Mouse (Mus musculus): ENCODE results near the gene Ccdc177. TPM values are rescaled to one million over a fixed set of nuclear protein-coding genes. Genes with fewer than 3 reads are reported as not detected.

Gene Ccdc177
- total and polyA plus RNA-seq, 3 experiments, result not detected

- Histone ChIP-seq H3K9ac (ENCODE audit: insufficient read depth, low read depth) (no peak overlapping the region), H3K27ac (ENCODE audit: insufficient read depth, low read depth) (no peak overlapping the region), H3K9me3 (replicated peaks; ENCODE audit: low read length) (no peaks in the 10 kb centered on the region), H3K4me2 (ENCODE audit: insufficient read depth, low read depth, poor library complexity, severe bottlenecking) (no peak overlapping the region), H3K4me3 (replicated peaks in 1 of 3; ENCODE audit: low read depth in 2 of 3, low read length in 2 of 3, poor library complexity in 1 of 3) (no peak overlapping the region), H3K36me3 (replicated peaks in 1 of 2; ENCODE audit: control insufficient read depth in 1 of 2, insufficient read depth in 1 of 2, low read length in 1 of 2) (no peaks in the 10 kb centered on the region), H3K27me3 (replicated peaks) (no peaks in the 10 kb centered on the region), H3K79me2 (replicated peaks; ENCODE audit: control insufficient read depth, extremely low read depth, insufficient read depth, poor library complexity, severe bottlenecking) (no peaks in the 10 kb centered on the region), H3K4me1 (ENCODE audit: control insufficient read depth in 1 of 2, insufficient read depth in 2 of 2) (peaks cover 0 to 5% of the 10 kb centered on the region in 2 experiments; a peak in 2 of 4 replicates)
- TF ChIP-seq TCF12 (IDR thresholded peaks at IDR 0.05; ENCODE audit: low read depth, low read length), result no peak
- no peak for TF ChIP-seq UBTF (IDR thresholded peaks at IDR 0.05; ENCODE audit: low read depth, low read length)
- TF ChIP-seq MAZ (IDR thresholded peaks at IDR 0.05; ENCODE audit: low read depth, low read length), result no peak
- TF ChIP-seq ZKSCAN1 (IDR thresholded peaks at IDR 0.05; ENCODE audit: borderline replicate concordance, low read depth, low read length), result 0 out of 2 replicates have a peak, but pooled peaks have one; percentile 9
- in situ Hi-C loops (cut with MboI; ENCODE audit: low pct_ligation_motif_present, low pct_unique_long_range_greater_than_20kb, low sequenced_read_pairs) (loop anchor here (5.0 kb wide), 1 partner anchor 97 kb away; no protein-coding TSS in a partner anchor), dilution Hi-C loops (cut with MboI; ENCODE audit: extremely low pct_ligation_motif_present, extremely low pct_unique_long_range_greater_than_20kb, low sequenced_read_pairs) (no loop called here)
- DNase-seq (ENCODE audit: extremely low read depth), result no peak
Observed at GRCm38 (mm10) chr12:80785597-80785996, 25.1 kb upstream of the Ccdc177 start.

- H3K27me3 ChIP-seq (replicated peaks), result no peaks in the 10 kb centered on the region
- no peaks in the 10 kb centered on the region for H3K36me3 ChIP-seq (replicated peaks in 1 of 2; ENCODE audit: control insufficient read depth in 1 of 2, insufficient read depth in 1 of 2, low read length in 1 of 2)
- H3K4me3 ChIP-seq (replicated peaks in 1 of 3; ENCODE audit: low read depth in 2 of 3, low read length in 2 of 3, poor library complexity in 1 of 3), result no peak overlapping the region
- TF ChIP-seq E2F4 (IDR thresholded peaks at IDR 0.05; ENCODE audit: insufficient replicate concordance, low read depth, low read length) (no peak), ETS1 (conservative IDR thresholded peaks at IDR 0.05; ENCODE audit: low read depth, low read length) (no peak), PAX5 (IDR thresholded peaks at IDR 0.05; ENCODE audit: low read length) (no peak), ZNF384 (IDR thresholded peaks at IDR 0.05; ENCODE audit: low read depth, low read length) (no peak), USF1 (IDR thresholded peaks at IDR 0.05; ENCODE audit: low read depth, low read length) (no peak), CHD1 (IDR thresholded peaks at IDR 0.05; ENCODE audit: low read depth, low read length) (no peak), JUN (IDR thresholded peaks at IDR 0.05; ENCODE audit: insufficient read depth, low read depth, low read length) (no peak), ZMIZ1 (IDR thresholded peaks at IDR 0.05; ENCODE audit: low read depth, low read length) (no peak), EP300 (IDR thresholded peaks at IDR 0.05; ENCODE audit: low read length) (no peak), NELFE (IDR thresholded peaks at IDR 0.05; ENCODE audit: low read depth, low read length) (no peak), IRF4 (IDR thresholded peaks at IDR 0.05; ENCODE audit: low read depth, low read length) (no peak), RCOR1 (conservative IDR thresholded peaks at IDR 0.05; ENCODE audit: low read depth, low read length) (no peak), RAD21 (IDR thresholded peaks at IDR 0.05; ENCODE audit: low read depth, low read length) (no peak), ELF1 (IDR thresholded peaks at IDR 0.05; ENCODE audit: low read depth, low read length) (no peak), TBP (conservative IDR thresholded peaks at IDR 0.05; ENCODE audit: low read depth, low read length) (no peak), MEF2A (IDR thresholded peaks at IDR 0.05; ENCODE audit: borderline replicate concordance, low read depth, low read length) (no peak)
- dilution Hi-C loops (cut with MboI; ENCODE audit: extremely low pct_ligation_motif_present, extremely low pct_unique_long_range_greater_than_20kb, low sequenced_read_pairs), result no loop called here
- no peaks in the 10 kb centered on the region for H3K79me2 ChIP-seq (replicated peaks; ENCODE audit: control insufficient read depth, extremely low read depth, insufficient read depth, poor library complexity, severe bottlenecking)
- peaks cover 0 to 5% of the 10 kb centered on the region in 2 experiments; a peak in 2 of 4 replicates for H3K4me1 ChIP-seq (ENCODE audit: control insufficient read depth in 1 of 2, insufficient read depth in 2 of 2)
- in situ Hi-C loops (cut with MboI; ENCODE audit: low pct_ligation_motif_present, low pct_unique_long_range_greater_than_20kb, low sequenced_read_pairs), result loop anchor here (5.0 kb wide), 1 partner anchor 97 kb away; no protein-coding TSS in a partner anchor
- H3K4me2 ChIP-seq (ENCODE audit: insufficient read depth, low read depth, poor library complexity, severe bottlenecking), result no peak overlapping the region
- H3K9ac ChIP-seq (ENCODE audit: insufficient read depth, low read depth), result no peak overlapping the region
- H3K27ac ChIP-seq (ENCODE audit: insufficient read depth, low read depth), result no peak overlapping the region
- DNase-seq (ENCODE audit: extremely low read depth), result no peak
- no peaks in the 10 kb centered on the region for H3K9me3 ChIP-seq (replicated peaks; ENCODE audit: low read length)
Observed at GRCm38 (mm10) chr12:80785005-80785404, 24.5 kb upstream of the Ccdc177 start.

Data from CH12.LX (cell line).